Mouse (Mus musculus) Patski (cell line): ENCODE data around the gene Oscp1. TPM values are rescaled to one million over a fixed set of nuclear protein-coding genes. Genes with fewer than 3 reads are reported as not detected.
A peak's percentile ranks its signal among the peaks of the same experiment; 100 is the strongest.

Source experiments
- ATAC-seq: fragments of 100-300 bp; one replicate; pipeline ENCODE4 v1.8.0; 2021
- CTCF ChIA-PET: fragments of 350-600 bp; sonication (Branson Sonifier 250); formaldehyde crosslinking; loops from one replicate; lab custom pipeline; 2022; ENCODE audit warnings: inconsistent platforms; lab: Charles Lee
- POLR2A ChIA-PET: fragments of 350-600 bp; sonication (Branson Sonifier 250); formaldehyde crosslinking; loops from one replicate; lab custom pipeline; 2022; ENCODE audit warnings: antibody characterized with exemption, inconsistent platforms; lab: Charles Lee
- DNase-seq: peaks from one replicate; pipeline ENCODE4 v3.0.0-alpha.2; 2011; ENCODE audit warnings: low read depth, low spot score
- H3K27me3 ChIP-seq: fragments of 371-371 bp; one replicate; pipeline ENCODE4 v1.5.1; 2021
- CTCF ChIP-seq: fragments of 100-300 bp; IDR thresholded peaks from one replicate; pipeline ENCODE4 v1.5.1; 2021
- in situ Hi-C: fragments of 300-500 bp; cut with MboI; formaldehyde crosslinking; loops from 3 replicates; pipeline ENCODE4 v1.11.1; 2018; ENCODE audit warnings: low pct_unique_long_range_greater_than_20kb, mixed read lengths
- polyA plus RNA-seq: library from polyadenylated mRNA; unstranded; gene quantifications from one replicate; pipeline ENCODE4 v1.2.3, GENCODE M21; 2021

The Oscp1 gene
- polyA plus RNA-seq, result 13.5 TPM

DNA sequence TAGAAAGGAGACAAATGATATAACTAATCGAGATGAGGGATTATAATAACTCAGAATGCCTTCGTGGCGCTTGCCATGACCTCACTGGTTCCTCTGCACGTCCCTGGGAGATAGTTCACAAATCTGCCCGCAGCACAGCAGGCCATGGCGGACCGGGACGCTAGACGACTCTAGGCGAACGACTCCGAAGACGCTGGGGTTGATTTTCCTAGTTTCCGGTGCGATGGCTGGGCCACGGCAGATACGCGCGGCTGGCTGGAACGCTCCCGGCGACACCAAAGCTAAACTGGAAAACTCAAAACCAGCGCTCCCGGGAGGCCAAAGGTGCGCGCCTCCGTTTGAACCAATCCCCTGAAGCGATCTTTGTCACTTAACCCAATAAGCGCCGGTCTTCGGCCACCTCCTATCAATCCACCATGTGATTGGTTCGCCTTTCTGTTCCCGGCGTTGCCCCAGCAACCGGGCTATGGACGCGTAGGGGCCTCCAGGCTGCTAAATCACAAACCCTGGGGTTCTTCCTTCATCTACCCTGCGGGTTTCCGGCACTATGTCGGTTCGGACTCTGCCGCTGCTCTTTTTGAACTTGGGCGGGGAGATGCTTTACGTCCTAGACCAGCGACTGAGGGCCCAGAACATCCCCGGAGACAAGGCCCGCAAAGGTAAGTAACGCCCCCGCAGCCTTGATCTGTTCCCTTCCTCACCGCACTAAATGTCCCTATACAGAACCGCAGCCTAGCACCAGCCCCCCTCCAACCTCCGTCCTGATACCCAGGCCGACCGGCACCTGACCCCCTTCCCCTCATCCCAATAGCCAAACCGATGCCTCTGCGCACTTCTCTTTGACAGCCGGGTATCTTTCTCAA lies at the start of gene Oscp1:
Gene Oscp1 (plus strand): TSS at position 432 of the 863 bp plus-strand sequence.
- DNase-seq, result peak; percentile 69

DNA sequence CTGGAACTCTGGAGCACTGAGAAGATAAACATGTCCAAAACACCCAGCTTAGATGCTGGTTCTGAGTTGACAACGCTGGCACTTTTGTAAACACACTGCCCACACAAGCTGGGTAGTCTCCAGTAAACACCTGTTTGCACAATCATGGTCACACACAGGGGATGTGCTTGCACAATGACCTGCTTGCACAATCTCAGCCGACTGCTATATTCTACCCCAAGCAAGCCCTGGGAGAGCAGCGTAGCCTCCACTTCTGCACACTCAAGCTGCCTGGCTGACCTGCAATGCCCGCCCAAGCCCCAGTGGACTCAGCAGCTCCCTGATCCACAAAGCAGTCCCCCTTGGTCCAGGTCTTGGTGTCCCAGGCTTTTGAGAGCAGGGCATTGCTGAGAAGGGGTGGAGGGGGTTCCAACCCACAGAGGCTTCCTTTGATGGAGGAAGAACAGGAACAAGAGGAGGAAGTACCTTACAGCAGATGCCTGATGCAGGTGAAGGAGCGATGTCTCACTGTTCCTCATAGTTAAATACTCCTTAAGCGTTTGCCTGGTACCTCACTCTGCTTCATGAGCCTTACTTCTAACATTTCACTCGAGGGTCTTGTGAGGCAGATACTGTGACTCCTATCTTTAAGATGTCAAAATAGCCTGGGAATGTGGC lies 40.6 kb upstream of the Oscp1 start:
- CTCF ChIA-PET, result no interaction called here
- in situ Hi-C loops, result no loop called here

More for the DNA sequence above, at the start of gene Oscp1:
- in situ Hi-C loops, result no loop called here
- ChIA-PET POLR2A (no interaction called here), CTCF (no interaction called here)
- peak; percentile 95 for ATAC-seq
- no peaks in the 10 kb centered on the region for H3K27me3 ChIP-seq
- no peak for TF ChIP-seq CTCF

DNA sequence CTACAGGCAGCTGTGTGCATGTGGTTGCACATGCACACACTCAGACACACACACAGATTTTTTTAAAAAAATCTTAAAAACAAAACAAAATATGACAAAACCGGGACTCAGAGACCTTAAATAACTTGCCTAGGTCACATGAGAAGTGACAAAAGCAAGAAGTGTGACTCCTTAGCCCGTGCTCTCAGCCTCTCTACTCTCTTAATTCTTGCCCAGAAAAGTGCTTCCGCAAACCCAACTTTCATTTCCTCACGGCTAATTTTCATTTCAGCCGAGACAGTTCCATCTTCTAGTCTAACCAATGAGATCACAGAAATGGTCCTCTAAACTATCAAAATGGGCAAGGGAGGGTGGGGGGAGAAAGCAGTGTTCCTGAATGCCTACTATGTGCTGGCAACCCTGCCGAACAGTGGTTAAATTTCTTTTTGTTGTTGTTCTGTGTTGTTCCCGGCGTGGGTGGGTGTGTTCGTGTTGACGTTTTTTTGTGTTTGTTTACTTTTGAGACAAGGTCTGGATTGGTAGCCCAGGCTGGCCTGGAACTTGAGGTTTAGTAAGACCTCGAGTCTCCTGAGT lies 39.3 kb upstream of the Oscp1 start:
- ChIA-PET POLR2A (no interaction called here), CTCF (no interaction called here)
- no peak for DNase-seq
- ATAC-seq, result no peak
- peaks cover 8% of the 10 kb centered on the region for H3K27me3 ChIP-seq
- in situ Hi-C loops, result no loop called here
- TF ChIP-seq CTCF, result no peak

More for the DNA sequence above, 40.6 kb upstream of the Oscp1 start:
- TF ChIP-seq CTCF, result no peak
- ATAC-seq (no peak), DNase-seq (no peak)
- POLR2A ChIA-PET, result no interaction called here
- H3K27me3 ChIP-seq, result peaks cover 8% of the 10 kb centered on the region

DNA sequence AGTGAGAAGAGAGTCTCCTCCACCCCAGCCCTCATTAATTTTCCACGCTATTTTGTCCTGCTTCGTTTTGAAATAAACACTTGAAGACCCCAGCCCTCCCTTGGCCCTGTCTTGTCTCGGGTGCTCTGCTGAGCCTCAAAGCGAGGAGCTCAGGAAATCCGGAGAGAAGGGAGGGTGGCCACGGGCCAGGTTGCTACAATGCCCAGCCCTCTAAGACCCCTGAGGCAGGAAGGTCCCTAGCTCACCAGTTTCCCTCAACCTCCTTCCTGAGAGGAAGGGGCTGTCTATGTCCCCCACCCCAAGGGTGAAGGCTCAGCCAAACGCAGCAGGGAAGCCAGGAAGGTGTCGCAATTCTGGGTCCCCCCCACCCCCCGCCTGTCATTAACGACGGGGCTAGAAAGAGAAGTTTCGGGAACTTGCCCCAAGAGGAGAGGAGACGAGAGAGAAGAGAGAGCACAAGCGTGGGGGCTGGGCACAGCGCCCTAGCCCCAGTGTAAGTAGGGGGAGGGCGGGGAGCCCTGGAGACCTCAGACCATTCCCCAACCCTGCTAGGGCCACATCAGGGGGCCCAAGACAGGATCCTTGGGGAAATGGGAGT lies 34.0 kb upstream of the Oscp1 start, which contains the start of gene Csf3r:
Gene Csf3r (plus strand): TSS at position 248 of the 598 bp plus-strand sequence.
- ChIA-PET CTCF (no interaction called here), POLR2A (no interaction called here)
- no peak for TF ChIP-seq CTCF
- in situ Hi-C loops, result no loop called here
- DNase-seq (no peak), ATAC-seq (no peak)
- peaks cover 14% of the 10 kb centered on the region for H3K27me3 ChIP-seq

DNA sequence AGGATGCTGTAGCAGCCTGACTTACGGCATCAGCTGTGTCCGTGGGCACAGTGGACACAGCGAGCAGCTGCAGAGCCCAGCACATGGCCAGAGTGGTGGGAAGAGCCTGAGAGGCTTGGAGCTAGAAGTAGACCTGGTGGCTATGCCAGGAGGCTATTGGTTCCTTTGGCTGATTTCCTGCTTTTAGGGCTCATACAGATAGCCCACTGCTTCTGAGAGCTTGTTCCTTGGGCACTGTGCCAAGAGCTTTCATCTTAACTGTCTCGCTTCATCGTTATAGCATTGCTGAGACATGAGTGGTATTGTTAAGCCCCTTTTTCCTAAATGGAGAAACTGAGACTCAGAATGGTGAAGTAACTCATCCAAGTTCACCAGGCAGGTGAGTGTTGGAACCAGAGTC lies 32.6 kb upstream of the Oscp1 start:
- CTCF ChIA-PET, result no interaction called here
- DNase-seq, result no peak
- peaks cover 11% of the 10 kb centered on the region for H3K27me3 ChIP-seq
- in situ Hi-C loops, result no loop called here
- TF ChIP-seq CTCF, result no peak
- POLR2A ChIA-PET, result no interaction called here
- ATAC-seq, result no peak

DNA sequence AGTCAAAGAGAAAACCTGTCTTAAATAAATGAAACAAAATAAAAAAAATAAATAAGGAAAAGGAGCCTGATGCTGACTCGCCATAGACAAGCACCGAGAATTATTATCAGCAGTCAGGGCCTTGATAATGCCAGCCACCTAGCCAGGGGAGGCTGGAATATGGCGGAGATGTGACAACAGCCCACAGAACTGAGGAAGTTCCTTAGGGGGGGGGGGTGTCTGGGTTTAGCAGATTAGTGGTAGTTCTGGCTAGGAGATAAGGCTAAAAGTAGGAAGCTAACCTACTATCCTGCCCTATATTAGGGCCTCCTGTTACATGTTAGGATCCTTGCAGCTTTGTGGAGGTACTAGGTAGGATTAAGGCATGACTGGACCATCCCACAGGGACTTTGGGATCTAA lies 30.4 kb upstream of the Oscp1 start:
- peaks cover 6% of the 10 kb centered on the region for H3K27me3 ChIP-seq
- no peak for TF ChIP-seq CTCF
- POLR2A ChIA-PET, result interaction anchor here (0.7 kb wide), 1 partner anchor 86 kb away, joined by 3 read pairs; no protein-coding TSS in a partner anchor
- no peak for ATAC-seq
- in situ Hi-C loops, result no loop called here
- DNase-seq, result no peak
- CTCF ChIA-PET, result no interaction called here

DNA sequence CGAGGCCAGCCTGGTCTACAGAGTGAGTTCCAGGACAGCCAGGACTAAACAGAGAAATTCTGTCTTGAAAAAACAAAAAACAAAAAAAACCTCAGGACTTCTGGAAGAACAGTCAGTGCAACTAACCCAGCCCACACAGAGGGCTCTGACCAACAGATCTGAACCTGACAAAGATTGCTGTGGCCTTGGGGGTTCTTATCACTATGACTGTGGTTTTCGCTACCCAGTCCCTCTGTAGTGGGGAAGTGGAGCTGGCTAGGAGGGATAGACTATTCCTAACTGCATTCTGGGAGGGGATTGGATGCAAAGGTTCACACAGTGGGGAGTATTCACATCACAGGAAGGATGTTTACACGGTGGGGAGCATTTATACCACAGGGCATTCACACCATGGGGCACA lies 29.3 kb upstream of the Oscp1 start:
- in situ Hi-C loops, result no loop called here
- no peak for ATAC-seq
- CTCF ChIA-PET, result no interaction called here
- TF ChIP-seq CTCF, result no peak
- peaks cover 6% of the 10 kb centered on the region for H3K27me3 ChIP-seq
- POLR2A ChIA-PET, result no interaction called here
- no peak for DNase-seq

DNA sequence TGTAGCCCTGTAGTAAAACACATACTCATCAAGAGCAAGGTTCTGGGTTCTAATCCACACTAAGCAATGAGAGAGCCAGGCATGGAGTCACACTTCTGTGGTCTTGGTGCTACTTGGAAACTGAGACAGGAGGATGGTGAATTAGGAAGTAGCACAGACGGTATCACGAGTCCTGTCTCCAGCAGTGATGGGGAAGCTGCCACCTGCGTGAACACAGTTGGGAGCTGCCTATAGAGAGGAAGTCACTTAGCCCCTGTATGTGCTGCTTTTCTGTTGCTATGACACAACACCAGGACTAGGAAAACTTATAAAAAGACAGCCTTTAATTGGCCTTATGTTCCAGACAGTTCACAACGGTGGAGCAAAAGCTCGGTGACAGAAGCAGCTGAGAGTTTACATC lies 27.7 kb upstream of the Oscp1 start:
- in situ Hi-C loops, result no loop called here
- POLR2A ChIA-PET, result no interaction called here
- no peak for DNase-seq
- peaks cover under 1% of the 10 kb centered on the region for H3K27me3 ChIP-seq
- TF ChIP-seq CTCF, result no peak
- ATAC-seq, result no peak
- CTCF ChIA-PET, result no interaction called here

DNA sequence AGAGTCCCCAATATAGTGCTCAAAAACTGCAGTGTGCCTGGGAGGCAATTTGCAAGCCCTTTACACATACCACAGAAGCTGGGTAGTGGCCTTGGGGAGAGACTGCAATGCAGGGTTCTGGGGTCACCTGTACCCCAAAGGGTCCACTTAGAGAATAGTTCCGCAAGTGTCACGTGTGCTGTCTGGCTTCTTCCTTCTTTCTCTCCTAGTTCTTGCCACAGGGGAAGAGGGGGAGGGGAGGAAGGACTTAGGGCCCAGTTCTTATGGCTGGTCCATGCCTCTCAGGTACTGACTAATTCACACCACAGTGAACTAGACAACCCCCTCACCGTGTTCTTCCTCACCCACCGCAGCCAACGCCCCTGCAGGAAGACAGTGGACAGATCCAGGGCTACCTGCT lies 23.0 kb upstream of the Oscp1 start:
- ATAC-seq (no peak), DNase-seq (no peak)
- ChIA-PET POLR2A (no interaction called here), CTCF (no interaction called here)
- no peaks in the 10 kb centered on the region for H3K27me3 ChIP-seq
- TF ChIP-seq CTCF, result no peak
- in situ Hi-C loops, result no loop called here

DNA sequence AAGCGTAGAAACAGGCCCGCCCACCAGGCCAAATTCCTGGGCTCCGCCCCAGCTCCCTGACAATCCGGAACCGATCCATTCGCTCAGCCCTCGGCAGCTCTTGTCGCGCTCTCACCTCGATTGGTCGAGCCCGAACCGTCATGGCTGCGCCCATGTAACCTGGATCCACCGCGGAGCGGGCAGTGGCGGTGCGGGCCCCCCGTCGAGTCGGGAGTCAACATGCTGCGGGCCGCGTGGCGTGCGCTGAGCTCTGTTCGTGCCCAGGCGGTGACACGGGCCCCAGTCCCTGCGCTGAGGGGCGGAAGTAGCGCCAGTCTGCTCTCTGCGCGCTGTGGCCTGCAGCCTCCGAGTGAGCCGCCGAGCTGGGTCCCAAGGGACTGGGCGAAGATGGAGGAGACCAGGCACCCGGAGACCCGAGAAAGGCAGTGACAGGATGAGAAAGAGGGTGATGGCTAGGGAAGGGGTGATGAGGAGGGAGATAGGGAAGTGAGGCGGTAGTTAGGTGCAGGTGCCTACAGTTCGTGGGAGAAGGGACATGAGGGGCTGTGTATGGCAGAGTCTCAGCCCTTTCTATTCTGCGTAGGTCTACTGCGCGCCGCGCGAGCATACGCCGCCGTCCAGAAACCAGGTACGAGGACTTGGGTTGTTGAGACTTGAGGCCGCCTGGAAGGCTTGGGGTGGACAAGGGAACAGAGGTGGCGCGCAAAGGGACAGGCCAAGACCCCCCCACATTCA lies 11.3 kb upstream of the Oscp1 start, which contains the start of gene Mrps15:
Gene Mrps15 (plus strand): TSS at position 75 of the 735 bp plus-strand sequence.
- CTCF ChIA-PET, result interaction anchor here (1.0 kb wide), 1 partner anchor 21 kb away, joined by 3 read pairs; no protein-coding TSS in a partner anchor
- H3K27me3 ChIP-seq, result no peaks in the 10 kb centered on the region
- DNase-seq, result no peak
- peak; percentile 87 for ATAC-seq
- in situ Hi-C loops, result no loop called here
- POLR2A ChIA-PET, result interaction anchor here (0.5 kb wide), 1 partner anchor 146 kb away, joined by 6 read pairs; no protein-coding TSS in a partner anchor
- no peak for TF ChIP-seq CTCF
